Mouse (Mus musculus) CH12.LX (cell line): ENCODE results near the gene Zfp276. TPM values are rescaled to one million over a fixed set of nuclear protein-coding genes. Genes with fewer than 3 reads are reported as not detected.

ENCODE experiments used
- DNase-seq: peaks from one replicate; pipeline ENCODE4 v3.0.0-alpha.2; 2013; ENCODE audit errors: extremely low read depth
- H3K27ac ChIP-seq: 2 replicates; pipeline ENCODE4 v1.5.1; 2012; ENCODE audit warnings: low read depth, mild to moderate bottlenecking, control low read depth, moderate library complexity; ENCODE audit not compliant: insufficient read depth
- H3K27me3 ChIP-seq: replicated peaks from 2 replicates; pipeline ENCODE3; 2012; ENCODE audit warnings: inconsistent platforms
- H3K36me3 ChIP-seq, 2 experiments: replicated peaks in 1 of 2; 2 replicates each; pipeline versions ENCODE3 to v1.6.1; 2012; ENCODE audit warnings: inconsistent platforms in 1 of 2, low read length in 1 of 2, mild to moderate bottlenecking in 1 of 2, mixed read lengths in 1 of 2, moderate library complexity in 1 of 2; ENCODE audit not compliant: control insufficient read depth in 1 of 2, insufficient read depth in 1 of 2
- H3K4me1 ChIP-seq, 2 experiments: 2 replicates each; pipeline ENCODE4 v1.6.1; 2012; ENCODE audit warnings: inconsistent platforms in 1 of 2, moderate library complexity in 1 of 2; ENCODE audit not compliant: insufficient read depth in 2 of 2, control insufficient read depth in 1 of 2
- H3K4me2 ChIP-seq: 2 replicates; pipeline ENCODE4 v1.6.1; 2012; ENCODE audit warnings: low read depth, mild to moderate bottlenecking, control low read depth; ENCODE audit not compliant: poor library complexity, insufficient read depth, severe bottlenecking
- H3K4me3 ChIP-seq, 3 experiments: fragments of 150-350 bp in 1 of 3; sonication (generic) in 1 of 3; replicated peaks in 1 of 3; 2 replicates each; pipeline versions ENCODE3 to v1.5.1; 2011 to 2012; ENCODE audit warnings: low read depth in 2 of 3, low read length in 2 of 3, mild to moderate bottlenecking in 2 of 3, moderate library complexity in 2 of 3, control low read depth in 1 of 3, improper control_type of control experiment in 1 of 3, inconsistent platforms in 1 of 3, mixed read lengths in 1 of 3; ENCODE audit not compliant: poor library complexity in 1 of 3
- H3K79me2 ChIP-seq: replicated peaks from 2 replicates; pipeline ENCODE4 v1.6.1; 2012; ENCODE audit warnings: mild to moderate bottlenecking, moderate library complexity; ENCODE audit not compliant: control insufficient read depth, poor library complexity, insufficient read depth, severe bottlenecking; ENCODE audit errors: extremely low read depth
- H3K9ac ChIP-seq: 2 replicates; pipeline ENCODE4 v1.6.1; 2012; ENCODE audit warnings: low read depth, mild to moderate bottlenecking, control low read depth, moderate library complexity; ENCODE audit not compliant: insufficient read depth
- H3K9me3 ChIP-seq: replicated peaks from 2 replicates; pipeline ENCODE3; 2012; ENCODE audit warnings: low read length, inconsistent platforms, mixed read lengths
- BHLHE40 ChIP-seq: IDR thresholded peaks from 2 replicates; pipeline ENCODE4 v1.6.1; 2011; ENCODE audit warnings: mild to moderate bottlenecking, low read depth, low read length, improper control_type of control experiment
- CHD2 ChIP-seq: IDR thresholded peaks from 2 replicates; pipeline ENCODE4 v1.6.1; 2011; ENCODE audit warnings: low read length, improper control_type of control experiment
- CTCF ChIP-seq, 2 experiments: IDR thresholded peaks in 1 of 2; conservative IDR thresholded peaks in 1 of 2; 2 replicates each; pipeline ENCODE4 v1.5.1; 2011 to 2012; ENCODE audit warnings: low read depth in 2 of 2, low read length in 2 of 2, improper control_type of control experiment in 1 of 2, inconsistent platforms in 1 of 2, mild to moderate bottlenecking in 1 of 2, moderate library complexity in 1 of 2
- EP300 ChIP-seq: IDR thresholded peaks from 2 replicates; pipeline ENCODE4 v1.6.1; 2011; ENCODE audit warnings: low read length, improper control_type of control experiment
- ETS1 ChIP-seq: conservative IDR thresholded peaks from 2 replicates; pipeline ENCODE4 v1.6.1; 2012; ENCODE audit warnings: low read depth, mild to moderate bottlenecking, inconsistent platforms, low read length, improper control_type of control experiment, moderate library complexity
- HCFC1 ChIP-seq: IDR thresholded peaks from 2 replicates; pipeline ENCODE4 v1.6.1; 2012; ENCODE audit warnings: low read depth, mild to moderate bottlenecking, inconsistent platforms, low read length, improper control_type of control experiment
- JUN ChIP-seq: IDR thresholded peaks from 2 replicates; pipeline ENCODE4 v1.6.1; 2011; ENCODE audit warnings: low read depth, mild to moderate bottlenecking, low read length, improper control_type of control experiment, moderate library complexity; ENCODE audit not compliant: insufficient read depth
- KAT2A ChIP-seq: IDR thresholded peaks from 2 replicates; pipeline ENCODE4 v1.6.1; 2012; ENCODE audit warnings: low read length, improper control_type of control experiment, inconsistent platforms; ENCODE audit not compliant: insufficient replicate concordance
- MAFK ChIP-seq: IDR thresholded peaks from 2 replicates; pipeline ENCODE4 v1.6.1; 2011; ENCODE audit warnings: low read length, improper control_type of control experiment; ENCODE audit not compliant: insufficient replicate concordance
- MXI1 ChIP-seq: IDR thresholded peaks from 2 replicates; pipeline ENCODE4 v1.6.1; 2011; ENCODE audit warnings: mild to moderate bottlenecking, low read depth, low read length, improper control_type of control experiment
- MYC ChIP-seq: IDR thresholded peaks from 2 replicates; pipeline ENCODE4 v1.6.1; 2011; ENCODE audit warnings: low read depth, mild to moderate bottlenecking, improper control_type of control experiment, low read length
- NELFE ChIP-seq: IDR thresholded peaks from 2 replicates; pipeline ENCODE4 v1.6.1; 2011; ENCODE audit warnings: low read depth, low read length, improper control_type of control experiment
- NRF1 ChIP-seq: IDR thresholded peaks from 2 replicates; pipeline ENCODE4 v1.6.1; 2014; ENCODE audit warnings: low read depth, mild to moderate bottlenecking, inconsistent platforms, low read length, improper control_type of control experiment, moderate library complexity
- PAX5 ChIP-seq: IDR thresholded peaks from 2 replicates; pipeline ENCODE4 v1.6.1; 2012; ENCODE audit warnings: low read length, inconsistent platforms, mixed read lengths
- POLR2A ChIP-seq: IDR thresholded peaks from 2 replicates; pipeline ENCODE4 v1.6.1; 2011; ENCODE audit warnings: low read depth, mild to moderate bottlenecking, improper control_type of control experiment, low read length
- RCOR1 ChIP-seq: conservative IDR thresholded peaks from 2 replicates; pipeline ENCODE4 v1.6.1; 2012; ENCODE audit warnings: low read depth, mild to moderate bottlenecking, inconsistent platforms, low read length, improper control_type of control experiment
- SIN3A ChIP-seq: IDR thresholded peaks from 2 replicates; pipeline ENCODE4 v1.6.1; 2012; ENCODE audit warnings: low read length, improper control_type of control experiment, inconsistent platforms
- UBTF ChIP-seq: IDR thresholded peaks from 2 replicates; pipeline ENCODE4 v1.6.1; 2012; ENCODE audit warnings: low read depth, mild to moderate bottlenecking, inconsistent platforms, low read length, improper control_type of control experiment, moderate library complexity
- ZC3H11A ChIP-seq: IDR thresholded peaks from 2 replicates; pipeline ENCODE4 v1.6.1; 2012; ENCODE audit warnings: low read depth, mild to moderate bottlenecking, inconsistent platforms, low read length, improper control_type of control experiment
- ZNF384 ChIP-seq: IDR thresholded peaks from 2 replicates; pipeline ENCODE4 v1.6.1; 2012; ENCODE audit warnings: low read depth, low read length, improper control_type of control experiment, inconsistent platforms
- dilution Hi-C: fragments of 300-500 bp; cut with MboI; formaldehyde crosslinking; loops from 2 replicates; pipeline ENCODE4 v1.14.3; 2020; ENCODE audit warnings: low sequenced_read_pairs; ENCODE audit not compliant: extremely low pct_unique_long_range_greater_than_20kb, extremely low pct_ligation_motif_present
- in situ Hi-C: fragments of 300-500 bp; cut with MboI; formaldehyde crosslinking; loops from 3 replicates; pipeline ENCODE4 v1.14.3; 2019; ENCODE audit warnings: low sequenced_read_pairs, low pct_ligation_motif_present, low pct_unique_long_range_greater_than_20kb, mixed read lengths
- polyA plus RNA-seq: library from polyadenylated mRNA; unstranded; fragments of >175 nt; gene quantifications from 2 replicates; pipeline ENCODE4 v1.2.1, GENCODE M21; 2012; ENCODE audit warnings: low read depth; ENCODE audit not compliant: insufficient read length
- total RNA-seq, 2 experiments: library from RNA; depleted of rRNA; stranded (reverse); fragments of 300-350 nt in 1 of 2; fragments of >200 nt in 1 of 2; gene quantifications; 2 replicates each; pipeline ENCODE4 v1.2.3; 2012 to 2014

The Zfp276 gene
- total and polyA plus RNA-seq, 3 experiments = 5.5 to 10.2 (median 8.7) TPM

GRCm38 (mm10) chr8:123213118-123213772 lies 40.8 kb upstream of the Zfp276 start:
- Histone ChIP-seq H3K9me3 (no peaks in the 10 kb centered on the region), H3K36me3 (peaks cover 23 to 28% of the 10 kb centered on the region in 2 experiments), H3K79me2 (peaks cover 16% of the 10 kb centered on the region), H3K9ac (peak overlapping the region; percentile 73), H3K4me2 (peak overlapping the region; percentile 35), H3K4me3 (peak overlapping the region; percentile 54 to 96 (median 59)), H3K4me1 (peaks cover 0 to 17% of the 10 kb centered on the region in 2 experiments; a peak in 2 of 4 replicates), H3K27ac (no peak overlapping the region), H3K27me3 (peaks cover 5% of the 10 kb centered on the region)
- DNase-seq = no peak
- TF ChIP-seq UBTF (no peak), PAX5 (no peak), MAFK (no peak), EP300 (no peak), MXI1 (no peak), BHLHE40 (no peak), ZC3H11A (no peak), RCOR1 (no peak), JUN (no peak), CHD2 (no peak), HCFC1 (no peak), SIN3A (no peak), POLR2A (no peak), KAT2A (no peak), CTCF (conservative IDR thresholded peaks at IDR 0.05 in 1 of 2, IDR thresholded peaks at IDR 0.05 in 1 of 2; ENCODE audit: low read depth in 2 of 2, low read length in 2 of 2) (no peak), NELFE (no peak), ETS1 (no peak), ZNF384 (no peak)
- dilution Hi-C loops (no loop called here), in situ Hi-C loops (no loop called here)

- Histone ChIP-seq H3K9ac (no peak overlapping the region), H3K27me3 (peaks cover 5% of the 10 kb centered on the region), H3K9me3 (no peaks in the 10 kb centered on the region), H3K4me3 (no peak overlapping the region), H3K36me3 (peaks cover 2 to 6% of the 10 kb centered on the region in 2 experiments), H3K4me1 (peaks cover 0 to 17% of the 10 kb centered on the region in 2 experiments; a peak in 2 of 4 replicates), H3K79me2 (peaks cover 16% of the 10 kb centered on the region), H3K27ac (no peak overlapping the region), H3K4me2 (no peak overlapping the region)
- TF ChIP-seq UBTF (no peak), JUN (no peak), NRF1 (no peak), MYC (no peak)
- no peak for DNase-seq
- dilution Hi-C loops = no loop called here
- in situ Hi-C loops = no loop called here
Observed at GRCm38 (mm10) chr8:123215430-123215829, 38.6 kb upstream of the Zfp276 start.
